Mouse (Mus musculus) liver, embryonic 14.5 days (tissue): ENCODE data around the gene Ptn. TPM values are rescaled to one million over a fixed set of nuclear protein-coding genes. Genes with fewer than 3 reads are reported as not detected.

Experiments used
- ATAC-seq: fragments of 200-750 bp; cut with Nextera tagmentation; 2 replicates; pipeline ENCODE4 v1.8.0; 2017; ENCODE audit warnings: moderate number of reproducible peaks, mild to moderate bottlenecking, moderate library complexity; ENCODE audit not compliant: insufficient read depth
- DNase-seq, 3 experiments: peaks; one replicate each; pipeline ENCODE4 v3.0.0-alpha.2; 2012 to 2013; ENCODE audit warnings: low read depth in 3 of 3, low spot score in 3 of 3
- H3K27ac ChIP-seq: fragments of 300-500 bp; sonication (generic); 2 replicates; pipeline ENCODE4 v1.5.1; 2014; ENCODE audit warnings: moderate library complexity, mild to moderate bottlenecking, control low read depth, inconsistent platforms
- H3K27me3 ChIP-seq: fragments of 300-500 bp; sonication (generic); 2 replicates; pipeline ENCODE4 v1.6.1; 2014; ENCODE audit warnings: mild to moderate bottlenecking, low read length, moderate library complexity; ENCODE audit not compliant: control insufficient read depth, insufficient read depth
- H3K36me3 ChIP-seq: fragments of 300-500 bp; sonication (generic); replicated peaks from 2 replicates; pipeline ENCODE4 v1.6.1; 2014; ENCODE audit warnings: low read depth; ENCODE audit not compliant: control insufficient read depth, insufficient read depth
- H3K4me1 ChIP-seq, 2 experiments: fragments of 200-500 bp in 1 of 2; fragments of 300-500 bp in 1 of 2; sonication (generic) in 1 of 2; replicated peaks; 2 replicates each; pipeline ENCODE4 v1.6.1; 2012 to 2014; ENCODE audit warnings: antibody characterized with exemption in 1 of 2, inconsistent platforms in 1 of 2, low read length in 1 of 2; ENCODE audit not compliant: control insufficient read depth in 2 of 2, insufficient read depth in 2 of 2
- H3K4me2 ChIP-seq: fragments of 300-500 bp; sonication (generic); 2 replicates; pipeline ENCODE4 v1.6.1; 2014; ENCODE audit warnings: low read depth, mild to moderate bottlenecking, control low read depth, moderate library complexity
- H3K4me3 ChIP-seq, 2 experiments: fragments of 200-500 bp in 1 of 2; fragments of 300-500 bp in 1 of 2; sonication (generic) in 1 of 2; 2 replicates each; pipeline ENCODE4 v1.5.1; 2012 to 2014; ENCODE audit warnings: low read depth in 2 of 2, low read length in 2 of 2, mild to moderate bottlenecking in 2 of 2, control low read depth in 1 of 2, inconsistent platforms in 1 of 2, moderate library complexity in 1 of 2; ENCODE audit not compliant: insufficient read depth in 1 of 2
- H3K9ac ChIP-seq: fragments of 300-500 bp; sonication (generic); replicated peaks from 2 replicates; pipeline ENCODE4 v1.6.1; 2014; ENCODE audit warnings: mild to moderate bottlenecking, control low read depth, moderate library complexity
- H3K9me3 ChIP-seq: fragments of 300-500 bp; sonication (generic); 2 replicates; pipeline ENCODE4 v1.6.1; 2016; ENCODE audit warnings: low read length, mixed read lengths; ENCODE audit not compliant: control insufficient read depth
- CTCF ChIP-seq: IDR thresholded peaks from 2 replicates; pipeline ENCODE4 v1.5.1; 2016; ENCODE audit warnings: antibody characterized with exemption, low read depth, control low read depth
- EP300 ChIP-seq: IDR thresholded peaks from 2 replicates; pipeline ENCODE4 v1.6.1; 2016; ENCODE audit warnings: antibody characterized with exemption, low read depth
- WGBS: fragments of 180-500 bp; shearing (Covaris S2); extraction: QIAGEN DNeasy Blood & Tissue Kit; methylation state at CpG from one replicate; pipeline ENCODE4 v1.1.7; 2014; ENCODE audit not compliant: insufficient replicate concordance; 5-methylcytosine and 5-hydroxymethylcytosine counted together
- polyA plus RNA-seq, 2 experiments: library from polyadenylated mRNA; depleted of rRNA in 1 of 2; stranded (reverse) in 1 of 2; unstranded in 1 of 2; fragments of >200 nt; fragmentation: Nextera tagmentation in 1 of 2; extraction: Ambion mirVana in 1 of 2; gene quantifications; 2 replicates each; pipeline versions ENCODE4 v1.2.1 to v1.2.3; 2012 to 2014

The Ptn gene
- polyA plus RNA-seq, 2 experiments, result 7.9 to 9.4 TPM

GRCm38 (mm10) chr6:36793775-36794174 is 16.2 kb downstream of the Ptn start:
- no peak overlapping the region for H3K4me3 ChIP-seq
- H3K9ac ChIP-seq, result no peak overlapping the region
- TF ChIP-seq EP300, result no peak
- TF ChIP-seq CTCF, result no peak
- DNase-seq (no peak), ATAC-seq (no peak)
- no peaks in the 10 kb centered on the region for H3K9me3 ChIP-seq
- no peaks in the 10 kb centered on the region for H3K4me1 ChIP-seq
- no peaks in the 10 kb centered on the region for H3K36me3 ChIP-seq
- no peaks in the 10 kb centered on the region for H3K27me3 ChIP-seq
- WGBS, result 46% methylated on average over 5 of the region's 5 CpGs
- H3K4me2 ChIP-seq, result no peak overlapping the region
- H3K27ac ChIP-seq, result no peak overlapping the region

DNA sequence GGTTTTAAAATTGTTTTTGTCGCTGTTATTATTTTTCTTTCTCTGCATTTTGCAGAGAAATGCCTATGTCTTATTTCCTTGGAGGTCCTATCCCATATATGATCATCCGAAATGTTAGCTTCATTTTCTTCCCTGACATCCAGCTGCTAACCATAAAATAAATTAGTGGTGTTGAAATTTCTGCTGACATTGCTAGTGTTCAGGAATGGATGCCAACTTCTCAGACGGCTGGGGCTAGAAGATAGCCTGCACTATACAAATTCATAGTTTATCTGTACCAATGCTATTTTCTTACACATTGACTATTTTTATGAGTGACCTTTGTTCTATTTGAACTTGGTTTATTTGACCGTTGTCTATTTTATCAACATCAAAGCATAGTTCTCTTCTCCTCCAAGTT is 20.8 kb downstream of the Ptn start:
- TF ChIP-seq EP300 (no peak), CTCF (no peak)
- no peak overlapping the region for H3K4me3 ChIP-seq
- H3K9me3 ChIP-seq, result no peaks in the 10 kb centered on the region
- H3K4me2 ChIP-seq, result no peak overlapping the region
- H3K27ac ChIP-seq, result no peak overlapping the region
- H3K36me3 ChIP-seq, result no peaks in the 10 kb centered on the region
- no peaks in the 10 kb centered on the region for H3K27me3 ChIP-seq
- ATAC-seq (no peak), DNase-seq (no peak)
- no peaks in the 10 kb centered on the region for H3K4me1 ChIP-seq
- 56% methylated on average over 4 of the region's 4 CpGs for WGBS
- H3K9ac ChIP-seq, result no peak overlapping the region

DNA sequence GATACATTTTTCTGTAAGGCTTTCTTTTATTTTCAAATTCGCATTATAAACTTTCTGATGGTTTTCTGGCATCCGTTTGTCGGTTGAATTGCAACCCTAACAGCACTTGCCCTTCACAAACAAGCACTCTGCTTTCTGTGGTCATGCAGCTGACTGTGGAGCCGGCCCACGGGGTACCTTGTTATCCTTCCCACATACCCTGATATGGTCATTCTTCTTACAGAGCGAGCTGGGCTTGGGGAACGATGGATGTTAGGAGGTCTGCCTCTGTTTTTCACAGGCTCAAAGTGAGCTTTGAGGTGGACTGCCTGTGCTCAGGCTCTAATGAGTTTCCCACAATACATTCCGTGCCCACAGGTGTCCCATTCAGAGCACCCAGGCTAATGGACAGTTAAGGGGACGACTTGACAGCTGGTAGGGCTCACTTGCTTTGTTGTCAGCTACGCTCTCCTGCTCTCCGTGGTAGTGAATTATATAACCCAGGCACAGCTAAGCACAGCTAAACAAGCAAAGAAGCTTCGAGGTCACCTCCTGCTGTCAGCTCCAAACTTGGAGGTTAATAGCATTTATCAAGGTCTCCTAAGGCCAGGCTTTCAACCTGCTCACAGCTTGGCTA is 21.3 kb downstream of the Ptn start:
- ATAC-seq (no peak), DNase-seq (no peak)
- Histone ChIP-seq H3K9me3 (no peaks in the 10 kb centered on the region), H3K4me3 (no peak overlapping the region), H3K27ac (no peak overlapping the region), H3K4me1 (no peaks in the 10 kb centered on the region), H3K27me3 (no peaks in the 10 kb centered on the region), H3K9ac (no peak overlapping the region), H3K4me2 (no peak overlapping the region), H3K36me3 (no peaks in the 10 kb centered on the region)
- TF ChIP-seq EP300, result no peak
- no peak for TF ChIP-seq CTCF
- 49% methylated on average over 12 of the region's 12 CpGs for WGBS

DNA sequence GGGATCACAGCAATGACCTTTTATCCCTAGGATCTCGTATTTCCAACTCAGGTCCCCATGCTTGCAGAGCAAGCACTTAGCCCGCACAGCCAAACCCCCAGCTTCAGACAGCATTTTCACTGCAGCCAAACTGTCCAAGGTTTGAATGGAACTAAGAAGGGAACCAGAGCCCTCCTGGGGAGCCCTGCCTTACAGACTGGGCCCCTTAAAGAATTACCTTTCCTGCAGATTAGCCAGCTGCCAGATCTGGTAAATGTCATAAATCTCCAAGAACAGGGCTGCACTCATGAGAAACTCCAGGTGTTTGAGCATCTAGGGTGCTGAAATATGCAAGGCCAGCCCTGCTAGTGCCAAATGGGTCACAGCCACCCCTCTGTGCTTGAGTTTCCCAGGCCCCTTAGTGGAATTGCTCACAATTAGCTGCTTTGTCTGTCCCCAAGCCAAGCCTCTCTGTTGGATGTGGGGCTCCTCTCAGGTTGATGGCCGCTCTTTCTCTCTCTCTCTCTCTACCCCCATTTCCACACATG is 25.3 kb downstream of the Ptn start:
- 46% methylated on average over 3 of the region's 3 CpGs for WGBS
- Histone ChIP-seq H3K4me3 (no peak overlapping the region), H3K4me1 (no peaks in the 10 kb centered on the region), H3K9me3 (no peaks in the 10 kb centered on the region), H3K36me3 (no peaks in the 10 kb centered on the region), H3K4me2 (no peak overlapping the region), H3K27me3 (no peaks in the 10 kb centered on the region), H3K27ac (no peak overlapping the region), H3K9ac (no peak overlapping the region)
- no peak for ATAC-seq
- no peak for DNase-seq
- TF ChIP-seq EP300 (no peak), CTCF (no peak)

GRCm38 (mm10) chr6:36782481-36782880 is 27.5 kb downstream of the Ptn start:
- Histone ChIP-seq H3K27me3 (no peaks in the 10 kb centered on the region), H3K4me2 (no peak overlapping the region), H3K36me3 (no peaks in the 10 kb centered on the region), H3K9ac (no peak overlapping the region), H3K4me3 (no peak overlapping the region), H3K4me1 (no peaks in the 10 kb centered on the region), H3K9me3 (no peaks in the 10 kb centered on the region), H3K27ac (no peak overlapping the region)
- no peak for TF ChIP-seq EP300
- 48% methylated on average over 4 of the region's 4 CpGs for WGBS
- DNase-seq (no peak), ATAC-seq (no peak)
